Mouse (Mus musculus) lung, postnatal 25 days (tissue): Measurements from ENCODE around the gene Oprm1.

ENCODE experiments used
- DNase-seq: peaks from one replicate; pipeline ENCODE4 v3.0.0; 2022; ENCODE audit warnings: low spot score

The Oprm1 gene

DNA sequence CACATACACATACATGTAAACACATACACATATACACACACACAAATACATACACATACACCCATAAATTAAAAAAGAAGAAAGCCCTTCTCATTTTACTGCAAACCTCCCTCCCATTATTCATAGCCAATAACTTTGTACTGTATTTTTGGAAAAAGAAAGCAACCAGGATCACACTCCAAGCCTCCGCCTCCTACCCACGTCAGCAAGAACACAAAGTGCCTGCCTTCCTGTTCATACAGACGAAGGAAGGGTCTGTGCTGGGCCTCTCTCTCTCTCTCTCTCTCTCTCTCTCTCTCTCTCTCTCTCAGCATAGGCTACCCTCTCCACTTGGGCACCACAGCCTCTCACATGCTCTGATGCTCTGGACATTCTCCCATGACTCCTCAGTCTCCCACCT lies 137.5 kb downstream of the Oprm1 start:
- DNase-seq: no peak

- DNase-seq: no peak
Measured at GRCm38 (mm10) chr10:6896659-6897303, 138.5 kb downstream of the Oprm1 start.

DNA sequence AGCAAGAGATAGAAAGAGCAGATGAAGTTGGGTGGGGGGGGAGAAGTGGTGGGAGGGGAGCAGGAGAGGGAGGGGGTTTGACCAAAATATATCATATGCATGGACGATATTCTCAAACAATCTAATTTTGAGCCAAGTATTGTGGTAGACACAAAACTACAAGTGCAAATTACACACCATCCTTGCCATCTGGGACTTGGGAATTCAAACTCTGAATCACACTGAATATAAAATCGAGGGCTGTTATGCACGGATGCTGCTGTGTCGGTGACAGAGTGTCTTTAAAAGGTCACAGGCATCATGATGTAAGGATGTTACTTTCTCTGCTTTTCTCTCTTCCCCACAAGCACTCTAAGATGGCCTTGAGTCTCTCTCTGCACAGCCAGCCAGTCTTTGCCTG lies 141.8 kb downstream of the Oprm1 start:
- DNase-seq: no peak

- DNase-seq: no peak
Measured at GRCm38 (mm10) chr10:6901819-6902393, 143.6 kb downstream of the Oprm1 start.

DNA sequence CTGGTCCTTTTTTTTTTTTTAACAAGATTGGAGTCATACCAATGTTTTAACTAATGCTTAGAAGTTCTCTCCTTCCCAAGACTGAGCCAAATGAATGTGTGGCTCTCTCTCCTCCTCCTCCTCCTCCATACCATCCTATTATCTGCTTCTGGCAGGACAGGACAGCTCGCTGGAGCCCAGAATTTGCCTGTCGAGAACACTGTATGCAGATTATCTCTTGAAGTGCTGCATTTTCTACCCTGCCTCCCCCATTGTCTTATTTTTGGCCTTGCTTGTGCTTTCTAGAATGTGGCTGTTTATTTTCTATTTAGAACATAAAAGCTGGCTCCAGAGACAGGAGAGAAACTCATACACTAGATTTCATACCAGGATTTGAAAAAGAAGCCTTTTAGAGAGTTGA lies 151.5 kb downstream of the Oprm1 start:
- no peak for DNase-seq

GRCm38 (mm10) chr10:6915991-6916390 lies 157.7 kb downstream of the Oprm1 start:
- DNase-seq: no peak

DNA sequence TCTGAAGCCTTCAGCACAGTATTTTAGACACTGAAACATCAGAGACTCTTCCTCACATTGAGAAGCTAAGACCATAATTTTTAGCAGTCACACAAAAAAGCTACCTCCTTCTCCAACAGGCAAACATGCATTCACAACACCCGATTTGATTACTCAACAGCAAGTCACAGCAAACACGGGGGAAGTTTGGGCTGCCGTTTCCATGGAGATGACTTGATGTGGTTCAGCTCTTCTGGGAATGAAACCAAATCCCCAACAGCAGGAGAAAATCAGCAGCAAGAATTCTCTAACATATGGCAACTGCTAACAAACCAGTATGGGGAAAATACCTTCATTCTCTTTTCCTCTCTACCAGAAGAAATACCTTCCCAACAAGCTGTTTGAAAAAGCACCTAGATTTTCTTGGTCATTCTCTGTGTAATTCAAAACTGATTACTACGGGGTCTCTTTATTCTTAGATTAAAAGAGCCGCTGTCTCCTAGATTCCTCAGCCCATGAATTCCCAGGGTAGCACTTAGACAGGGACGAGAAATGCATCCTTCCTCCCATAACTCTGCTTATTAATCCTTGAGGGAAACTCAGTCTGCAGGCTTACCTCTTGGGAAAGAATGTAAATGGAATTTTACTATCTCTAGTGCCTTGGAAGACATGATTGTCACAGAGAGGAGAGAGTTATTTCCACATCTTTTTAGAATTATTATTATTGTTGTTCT lies 158.4 kb downstream of the Oprm1 start:
- DNase-seq: peak; percentile 37

- no peak for DNase-seq
Measured at GRCm38 (mm10) chr10:6926724-6927123, 168.4 kb downstream of the Oprm1 start.

DNA sequence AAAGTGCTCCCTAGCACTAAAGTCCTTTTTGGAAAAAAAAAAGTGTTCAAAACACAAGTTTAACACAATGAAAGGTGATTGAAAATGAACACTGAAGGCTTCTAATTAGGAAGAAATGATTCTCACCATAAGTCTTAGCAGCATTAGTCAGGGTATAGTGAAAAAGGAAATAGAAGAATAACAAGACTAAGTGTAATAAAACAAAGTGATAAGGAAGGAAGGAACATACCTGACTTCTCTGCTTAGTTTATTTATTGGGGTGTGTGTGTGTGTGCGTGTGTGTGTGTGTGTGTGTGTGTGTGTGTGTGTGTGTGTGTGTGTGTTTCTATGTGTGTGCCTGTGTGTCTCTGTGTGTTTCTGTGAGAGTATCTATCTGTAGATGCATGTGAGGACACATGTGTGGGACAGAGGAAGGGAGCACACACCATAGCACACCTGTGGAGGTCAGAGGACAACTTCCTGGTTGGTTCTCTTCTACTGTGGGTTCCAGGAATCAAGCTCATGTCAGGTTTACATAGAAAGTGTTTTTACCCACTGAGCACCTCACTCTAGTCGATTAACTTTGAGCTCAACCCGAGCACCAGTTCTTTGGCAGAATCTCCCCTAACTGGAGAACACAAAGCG lies 169.4 kb downstream of the Oprm1 start:
- DNase-seq: no peak

DNA sequence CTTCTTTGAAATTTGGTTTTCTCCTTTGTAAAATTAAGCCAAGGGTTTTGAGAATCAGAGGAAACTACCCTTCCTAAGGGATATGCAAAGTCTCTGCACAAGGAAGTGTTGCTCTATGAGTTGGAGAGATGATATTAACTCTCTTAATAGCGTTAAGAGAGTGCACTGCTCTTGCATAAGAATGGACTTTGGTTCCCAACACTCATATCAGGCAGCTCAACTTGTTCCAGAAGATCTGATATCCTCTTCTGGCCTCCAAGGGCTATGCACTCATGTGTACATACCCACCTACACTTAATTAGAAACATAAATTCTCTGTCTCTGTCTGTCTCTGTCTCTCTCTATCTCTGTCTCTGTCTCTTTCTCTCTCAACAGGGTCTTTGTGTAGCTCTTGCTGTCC lies 170.6 kb downstream of the Oprm1 start:
- DNase-seq: no peak

GRCm38 (mm10) chr10:6930398-6930797 lies 172.1 kb downstream of the Oprm1 start:
- DNase-seq: no peak

- no peak for DNase-seq
Measured at GRCm38 (mm10) chr10:6930889-6931288, 172.6 kb downstream of the Oprm1 start.

DNA sequence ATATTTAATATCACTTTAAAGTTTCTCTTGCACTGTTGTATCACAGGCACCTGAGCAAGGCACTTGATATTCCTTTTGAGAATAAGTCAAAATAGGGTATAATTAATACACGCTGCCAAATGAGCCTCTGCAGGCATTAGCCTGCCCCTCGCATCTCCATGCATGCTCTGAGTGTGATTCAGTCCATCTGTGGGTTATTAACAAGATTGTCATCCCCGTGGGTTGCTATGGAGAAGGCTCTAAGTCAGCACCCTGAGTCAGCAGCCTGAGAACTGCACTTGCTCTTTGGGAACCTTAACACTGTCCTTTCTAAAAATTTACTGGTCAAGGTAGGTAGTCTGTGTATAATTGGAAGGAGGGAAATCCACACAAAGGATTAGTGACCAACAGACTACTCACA lies 176.5 kb downstream of the Oprm1 start:
- DNase-seq: no peak

GRCm38 (mm10) chr10:6936671-6937425 lies 178.5 kb downstream of the Oprm1 start:
- DNase-seq: no peak

DNA sequence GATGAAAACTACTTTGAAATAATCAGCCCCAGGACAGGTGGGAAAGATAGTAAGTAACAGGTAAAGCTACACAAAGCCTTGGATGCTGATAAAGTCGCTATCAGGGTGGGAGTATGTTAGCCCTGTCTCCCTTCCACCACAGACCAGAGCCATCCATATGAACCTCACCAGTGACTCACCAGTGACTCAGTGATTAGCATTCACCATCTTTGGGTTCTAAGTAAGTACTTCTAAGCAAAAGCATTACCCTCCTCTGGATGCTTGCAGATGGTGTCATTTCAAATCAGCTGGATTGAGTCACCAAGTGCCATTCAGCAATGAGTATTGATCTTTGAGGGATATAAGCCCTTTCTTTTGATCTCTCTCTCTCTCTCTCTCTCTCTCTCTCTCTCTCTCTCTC lies 194.8 kb downstream of the Oprm1 start:
- no peak for DNase-seq

- DNase-seq: no peak
Measured at GRCm38 (mm10) chr10:6954533-6954932, 196.2 kb downstream of the Oprm1 start.

GRCm38 (mm10) chr10:6956357-6956756 lies 198.1 kb downstream of the Oprm1 start:
- no peak for DNase-seq

GRCm38 (mm10) chr10:6958791-6959190 lies 200.5 kb downstream of the Oprm1 start:
- DNase-seq: no peak

DNA sequence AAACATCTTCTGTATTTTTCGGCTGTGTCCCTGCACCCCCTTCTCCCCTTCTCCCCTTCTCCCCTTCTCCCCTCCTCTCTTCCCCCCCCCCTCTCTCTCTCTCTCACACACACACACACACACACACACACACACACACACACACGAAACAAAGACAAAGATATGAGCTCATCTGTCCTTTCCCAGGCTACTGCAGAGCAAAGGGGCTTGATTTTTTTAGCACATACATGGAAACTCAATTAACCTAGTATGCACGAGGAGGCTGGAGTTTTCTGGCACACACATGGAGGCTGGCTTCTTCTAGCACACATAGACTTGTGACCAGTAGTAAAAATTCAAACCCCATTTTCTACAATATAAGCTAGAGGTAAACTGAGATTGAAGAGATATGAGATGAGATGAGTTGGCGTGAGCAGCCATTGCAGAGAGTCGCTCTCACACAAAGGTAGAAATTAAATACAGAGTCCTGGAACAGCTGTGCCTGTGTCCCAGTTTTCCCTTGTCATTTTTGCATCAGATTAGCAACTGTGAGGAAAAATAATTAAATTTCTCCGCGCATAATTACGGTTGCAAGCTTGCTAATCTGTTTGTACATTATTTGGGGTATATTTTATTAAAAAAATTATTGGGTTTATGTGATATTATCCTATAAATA lies 209.4 kb downstream of the Oprm1 start:
- DNase-seq: no peak

DNA sequence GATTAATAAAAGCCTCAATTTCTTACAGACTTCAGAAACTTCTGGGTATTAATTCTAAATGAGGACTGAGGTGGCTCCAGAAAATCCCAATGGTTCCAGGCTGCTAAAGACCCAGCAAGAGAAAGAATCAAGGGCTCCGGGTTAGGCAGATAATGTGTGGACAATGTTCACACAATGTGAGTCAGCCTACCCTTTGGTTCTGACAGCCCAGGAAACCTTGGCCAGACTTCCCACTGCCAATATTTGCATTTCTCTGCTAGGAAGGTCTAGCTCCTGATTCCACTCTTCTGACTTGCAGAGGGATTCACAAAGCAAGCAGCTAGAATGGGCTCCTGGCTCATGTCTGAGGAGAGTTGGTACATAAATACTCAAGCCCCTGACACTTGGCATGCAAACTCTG lies 210.0 kb downstream of the Oprm1 start:
- DNase-seq: no peak

DNA sequence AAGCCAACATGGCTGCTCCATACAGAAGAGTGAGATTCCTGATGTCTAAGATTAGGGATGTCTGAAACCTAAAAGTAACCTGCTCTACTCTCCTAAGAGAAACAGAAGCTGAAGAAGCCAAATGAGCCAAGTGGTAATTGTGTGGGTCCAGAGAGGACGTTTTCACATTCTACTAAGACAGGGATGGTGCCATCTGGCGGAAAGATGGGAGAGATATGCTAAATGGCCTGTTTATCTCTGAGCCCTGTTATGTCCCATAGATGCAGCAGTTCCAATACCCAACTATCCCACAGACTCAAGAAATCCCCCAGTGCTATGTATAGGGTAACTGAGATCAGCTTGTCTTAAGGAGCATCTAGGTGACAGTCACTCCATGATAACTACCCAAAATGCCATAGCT lies 219.5 kb downstream of the Oprm1 start:
- DNase-seq: no peak

DNA sequence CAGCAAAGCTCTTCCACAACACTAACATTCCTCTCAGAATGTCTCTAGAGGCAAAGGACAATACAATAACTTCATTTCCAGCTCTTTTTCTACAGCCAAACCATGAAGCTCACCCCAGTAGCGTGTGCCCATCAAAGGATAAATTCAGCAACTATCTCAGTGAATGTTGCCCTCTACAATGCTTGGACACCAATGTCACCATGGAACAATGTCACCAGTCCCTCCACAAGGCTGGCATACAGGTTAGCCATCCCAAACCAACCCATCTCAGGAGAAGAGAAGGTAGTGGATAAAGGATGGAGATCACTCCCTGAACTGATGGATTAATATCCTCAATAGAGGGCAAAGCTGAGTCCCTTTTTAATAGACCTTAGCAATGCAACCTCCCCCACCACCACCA lies 220.4 kb downstream of the Oprm1 start:
- no peak for DNase-seq
